Mouse (Mus musculus): ENCODE measurements around the gene Hsd11b2. TPM values are rescaled to one million over a fixed set of nuclear protein-coding genes. Genes with fewer than 3 reads are reported as not detected.

Hsd11b2 gene
- total and polyA plus RNA-seq, 2 experiments from 2014 or later, result 0.18 TPM; not detected in 1

DNA sequence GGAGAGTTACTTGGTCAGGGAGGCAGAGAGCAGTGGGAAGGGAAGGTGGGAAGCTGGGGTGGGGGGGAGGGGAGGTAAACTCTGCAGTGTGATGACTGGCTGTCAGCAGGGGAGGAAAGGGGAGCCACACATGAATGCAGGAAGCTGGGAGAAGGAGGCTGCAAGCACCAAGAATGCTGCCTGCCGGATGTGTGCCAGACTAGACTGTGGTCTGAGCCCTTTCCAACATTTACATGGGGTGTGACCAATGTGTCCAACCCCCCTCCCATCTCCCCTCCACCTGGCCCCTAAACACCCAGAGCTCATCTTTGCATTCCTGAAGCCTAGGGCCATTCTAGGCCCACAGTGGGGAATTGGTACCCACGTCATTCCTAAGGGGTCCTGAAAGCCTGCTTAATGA is 37.5 kb upstream of the Hsd11b2 start:
- no peak for DNase-seq (ENCODE audit: low spot score)
- WGBS, result 38% methylated on average over 2 of the region's 2 CpGs
- TF ChIP-seq CTCF (IDR thresholded peaks at IDR 0.05; ENCODE audit: low read depth), result no peak
- TF ChIP-seq EP300 (IDR thresholded peaks at IDR 0.05; ENCODE audit: low read depth), result no peak
- no peaks in the 10 kb centered on the region for H3K9me3 ChIP-seq (replicated peaks; ENCODE audit: control insufficient read depth, low read length)
- peaks cover 5% of the 10 kb centered on the region; the same call in 1 of the 2 replicates for H3K4me1 ChIP-seq (ENCODE audit: control insufficient read depth, insufficient read depth)
- no peaks in the 10 kb centered on the region for H3K27me3 ChIP-seq (ENCODE audit: control insufficient read depth, insufficient read depth, low read length)
- no peak overlapping the region for H3K9ac ChIP-seq (replicated peaks; ENCODE audit: low read depth, low read length)
- no peak overlapping the region for H3K27ac ChIP-seq (ENCODE audit: low read depth)
- H3K36me3 ChIP-seq (replicated peaks; ENCODE audit: control insufficient read depth, insufficient read depth, low read length), result peaks cover 20% of the 10 kb centered on the region
- H3K4me3 ChIP-seq (ENCODE audit: low read depth, low read length), result no peak overlapping the region
- no peak for ATAC-seq (ENCODE audit: insufficient read depth, low read depth)
- H3K4me2 ChIP-seq (ENCODE audit: low read depth, low read length), result no peak overlapping the region

DNA sequence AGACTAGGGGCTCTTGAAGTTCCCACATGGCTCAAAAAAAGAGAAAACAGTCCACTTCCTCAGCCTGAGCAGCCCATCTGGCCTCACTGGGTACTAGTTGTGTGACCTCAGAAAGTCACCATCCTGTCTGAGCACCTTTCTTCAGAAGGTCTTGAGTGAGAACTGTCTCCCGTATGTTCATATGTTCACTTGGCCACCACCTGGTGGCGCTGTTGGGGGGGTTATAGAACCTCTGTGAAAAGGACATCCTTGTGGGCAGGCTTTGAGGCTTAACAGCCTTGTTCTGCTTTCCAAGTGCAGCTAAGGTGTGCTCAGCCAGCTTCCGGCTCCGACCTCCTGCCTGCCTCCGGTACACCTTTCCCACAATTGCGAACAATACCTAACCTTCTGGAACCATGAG is 37.1 kb upstream of the Hsd11b2 start:
- TF ChIP-seq EP300 (IDR thresholded peaks at IDR 0.05; ENCODE audit: low read depth) (no peak), CTCF (IDR thresholded peaks at IDR 0.05; ENCODE audit: low read depth) (peak; percentile 56)
- Histone ChIP-seq H3K27ac (ENCODE audit: low read depth) (no peak overlapping the region), H3K9me3 (replicated peaks; ENCODE audit: control insufficient read depth, low read length) (no peaks in the 10 kb centered on the region), H3K4me3 (ENCODE audit: low read depth, low read length) (no peak overlapping the region), H3K4me1 (ENCODE audit: control insufficient read depth, insufficient read depth) (peaks cover 5% of the 10 kb centered on the region; the same call in 1 of the 2 replicates), H3K36me3 (replicated peaks; ENCODE audit: control insufficient read depth, insufficient read depth, low read length) (peaks cover 20% of the 10 kb centered on the region), H3K4me2 (ENCODE audit: low read depth, low read length) (no peak overlapping the region), H3K9ac (replicated peaks; ENCODE audit: low read depth, low read length) (no peak overlapping the region), H3K27me3 (ENCODE audit: control insufficient read depth, insufficient read depth, low read length) (no peaks in the 10 kb centered on the region)
- no peak for DNase-seq (ENCODE audit: low spot score)
- 75% methylated on average over 6 of the region's 6 CpGs for WGBS
- ATAC-seq (ENCODE audit: insufficient read depth, low read depth), result no peak

DNA sequence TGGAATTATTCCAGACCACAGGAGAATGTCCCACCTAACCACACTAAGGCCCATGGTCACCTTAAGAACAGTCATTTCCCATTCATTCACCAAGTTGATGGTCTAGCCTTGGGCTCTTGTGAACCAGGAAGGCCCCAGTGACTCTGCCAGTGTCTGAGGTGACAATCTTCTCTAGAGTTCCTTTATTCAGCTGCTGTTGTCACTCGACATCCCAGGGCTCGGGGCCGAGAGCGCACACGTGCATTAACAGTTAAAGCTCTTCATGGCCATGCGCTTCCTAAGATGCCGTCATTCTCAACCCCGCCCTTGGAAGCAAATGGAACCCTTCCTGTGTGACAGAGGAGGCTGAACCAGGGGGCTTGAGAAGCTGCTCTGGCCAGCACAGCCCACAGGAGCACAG is 36.4 kb upstream of the Hsd11b2 start:
- H3K36me3 ChIP-seq (replicated peaks; ENCODE audit: control insufficient read depth, insufficient read depth, low read length), result peaks cover 20% of the 10 kb centered on the region
- DNase-seq (ENCODE audit: low spot score), result no peak
- ATAC-seq (ENCODE audit: insufficient read depth, low read depth), result no peak
- no peaks in the 10 kb centered on the region for H3K9me3 ChIP-seq (replicated peaks; ENCODE audit: control insufficient read depth, low read length)
- H3K9ac ChIP-seq (replicated peaks; ENCODE audit: low read depth, low read length), result no peak overlapping the region
- no peaks in the 10 kb centered on the region for H3K27me3 ChIP-seq (ENCODE audit: control insufficient read depth, insufficient read depth, low read length)
- H3K27ac ChIP-seq (ENCODE audit: low read depth), result no peak overlapping the region
- H3K4me1 ChIP-seq (ENCODE audit: control insufficient read depth, insufficient read depth), result peaks cover 5% of the 10 kb centered on the region; the same call in 1 of the 2 replicates
- no peak overlapping the region for H3K4me3 ChIP-seq (ENCODE audit: low read depth, low read length)
- no peak overlapping the region for H3K4me2 ChIP-seq (ENCODE audit: low read depth, low read length)
- 83% methylated on average over 8 of the region's 8 CpGs for WGBS
- TF ChIP-seq CTCF (IDR thresholded peaks at IDR 0.05; ENCODE audit: low read depth) (no peak), EP300 (IDR thresholded peaks at IDR 0.05; ENCODE audit: low read depth) (no peak)

DNA sequence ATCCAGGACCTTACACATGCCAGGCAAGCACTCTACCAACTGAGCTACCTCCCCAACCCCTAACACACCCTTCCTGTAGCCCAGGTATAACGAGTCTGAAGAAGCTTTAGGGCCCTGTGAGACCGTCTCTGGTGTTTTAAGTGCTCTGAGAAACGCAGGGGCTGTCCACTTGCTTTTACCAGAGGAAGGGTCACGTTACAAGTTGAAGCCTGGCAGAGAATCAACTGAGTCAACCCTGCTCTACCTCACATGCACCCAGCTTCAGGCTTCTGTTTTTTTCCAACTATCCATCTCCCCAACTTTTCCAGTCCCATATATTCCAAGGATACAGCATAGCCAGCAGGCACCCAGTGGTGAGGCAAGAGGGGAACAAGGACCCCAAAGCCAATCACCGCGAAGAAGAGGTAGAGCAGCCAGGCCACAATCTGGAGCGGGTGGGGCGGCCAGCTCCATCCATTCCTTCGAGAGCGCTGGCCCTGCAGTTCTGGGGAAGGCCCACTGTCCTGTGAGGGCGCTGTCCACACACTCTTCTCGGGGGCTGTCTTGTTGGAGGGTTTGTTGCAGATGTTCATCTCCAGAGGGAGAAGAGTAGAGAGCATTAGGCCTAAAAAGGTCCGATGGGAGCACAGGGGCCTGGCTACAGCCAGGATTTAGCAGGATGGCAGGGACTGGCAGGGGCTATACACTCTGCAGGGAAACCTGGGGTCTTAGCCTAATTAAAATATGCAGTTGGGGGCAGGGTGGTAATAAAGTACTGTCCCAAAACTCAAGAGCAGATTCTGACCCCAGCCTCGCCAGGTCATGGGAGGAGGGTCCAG is 35.1 kb upstream of the Hsd11b2 start:
- no peak overlapping the region for H3K27ac ChIP-seq (ENCODE audit: low read depth)
- ATAC-seq (ENCODE audit: insufficient read depth, low read depth), result peak; percentile 77
- H3K9ac ChIP-seq (replicated peaks; ENCODE audit: low read depth, low read length), result no peak overlapping the region
- H3K27me3 ChIP-seq (ENCODE audit: control insufficient read depth, insufficient read depth, low read length), result no peaks in the 10 kb centered on the region
- H3K36me3 ChIP-seq (replicated peaks; ENCODE audit: control insufficient read depth, insufficient read depth, low read length), result peaks cover 20% of the 10 kb centered on the region
- H3K9me3 ChIP-seq (replicated peaks; ENCODE audit: control insufficient read depth, low read length), result no peaks in the 10 kb centered on the region
- no peak overlapping the region for H3K4me3 ChIP-seq (ENCODE audit: low read depth, low read length)
- TF ChIP-seq CTCF (IDR thresholded peaks at IDR 0.05; ENCODE audit: low read depth), result peak; percentile 70
- no peak for TF ChIP-seq EP300 (IDR thresholded peaks at IDR 0.05; ENCODE audit: low read depth)
- no peak overlapping the region for H3K4me2 ChIP-seq (ENCODE audit: low read depth, low read length)
- no peaks in the 10 kb centered on the region for H3K4me1 ChIP-seq (ENCODE audit: control insufficient read depth, insufficient read depth)
- 48% methylated on average over 14 of the region's 14 CpGs for WGBS
- DNase-seq (ENCODE audit: low spot score), result no peak

DNA sequence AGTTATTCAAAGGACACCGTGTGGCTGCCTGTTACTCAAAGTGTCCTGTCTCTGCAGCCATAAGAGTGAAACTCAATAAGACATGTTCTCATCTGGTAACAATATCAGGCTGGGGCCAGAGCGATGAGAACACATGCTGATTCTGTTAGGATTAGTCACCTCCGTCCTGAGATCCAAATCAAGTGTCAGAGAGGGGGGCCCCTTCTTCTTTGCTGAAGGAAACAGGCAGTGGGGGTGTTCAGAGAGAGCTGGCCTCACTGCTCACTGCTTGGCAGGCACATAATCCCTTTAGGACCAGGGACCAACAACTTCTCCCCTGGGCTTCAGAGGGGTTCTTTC is 34.6 kb upstream of the Hsd11b2 start:
- TF ChIP-seq EP300 (IDR thresholded peaks at IDR 0.05; ENCODE audit: low read depth) (no peak), CTCF (IDR thresholded peaks at IDR 0.05; ENCODE audit: low read depth) (no peak)
- no peaks in the 10 kb centered on the region for H3K27me3 ChIP-seq (ENCODE audit: control insufficient read depth, insufficient read depth, low read length)
- no peak overlapping the region for H3K4me2 ChIP-seq (ENCODE audit: low read depth, low read length)
- no peak overlapping the region for H3K9ac ChIP-seq (replicated peaks; ENCODE audit: low read depth, low read length)
- WGBS, result 54% methylated on average over 3 of the region's 3 CpGs
- H3K4me3 ChIP-seq (ENCODE audit: low read depth, low read length), result no peak overlapping the region
- ATAC-seq (ENCODE audit: insufficient read depth, low read depth) (no peak), DNase-seq (ENCODE audit: low spot score) (no peak)
- peaks cover 19% of the 10 kb centered on the region for H3K36me3 ChIP-seq (replicated peaks; ENCODE audit: control insufficient read depth, insufficient read depth, low read length)
- H3K27ac ChIP-seq (ENCODE audit: low read depth), result no peak overlapping the region
- H3K4me1 ChIP-seq (ENCODE audit: control insufficient read depth, insufficient read depth), result no peaks in the 10 kb centered on the region
- no peaks in the 10 kb centered on the region for H3K9me3 ChIP-seq (replicated peaks; ENCODE audit: control insufficient read depth, low read length)

DNA sequence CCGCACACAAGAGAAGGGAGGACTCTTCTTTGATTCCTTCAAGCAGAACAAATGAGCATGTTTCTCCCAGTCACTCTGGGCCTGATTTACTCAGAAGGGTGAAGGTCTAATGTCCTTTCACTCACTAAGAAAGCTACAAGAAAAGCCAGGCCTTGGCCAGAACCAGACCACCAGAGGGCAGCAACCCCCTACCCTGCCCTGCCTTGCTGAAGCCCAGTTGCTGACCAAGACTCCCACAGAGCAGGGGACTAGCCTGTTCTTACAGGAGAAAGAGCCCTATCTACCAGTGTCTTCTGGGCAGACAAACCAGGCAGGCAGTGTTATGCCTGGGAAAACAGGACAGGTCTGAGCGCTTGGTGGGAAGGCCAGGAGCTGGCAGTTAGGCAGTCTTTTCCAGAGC is 34.2 kb upstream of the Hsd11b2 start:
- H3K36me3 ChIP-seq (replicated peaks; ENCODE audit: control insufficient read depth, insufficient read depth, low read length), result peaks cover 16% of the 10 kb centered on the region
- H3K27me3 ChIP-seq (ENCODE audit: control insufficient read depth, insufficient read depth, low read length), result no peaks in the 10 kb centered on the region
- H3K4me3 ChIP-seq (ENCODE audit: low read depth, low read length), result no peak overlapping the region
- no peak for DNase-seq (ENCODE audit: low spot score)
- no peak overlapping the region for H3K27ac ChIP-seq (ENCODE audit: low read depth)
- 34% methylated on average over 2 of the region's 2 CpGs for WGBS
- no peaks in the 10 kb centered on the region for H3K9me3 ChIP-seq (replicated peaks; ENCODE audit: control insufficient read depth, low read length)
- no peak for ATAC-seq (ENCODE audit: insufficient read depth, low read depth)
- TF ChIP-seq CTCF (IDR thresholded peaks at IDR 0.05; ENCODE audit: low read depth) (peak; percentile 65), EP300 (IDR thresholded peaks at IDR 0.05; ENCODE audit: low read depth) (no peak)
- H3K9ac ChIP-seq (replicated peaks; ENCODE audit: low read depth, low read length), result no peak overlapping the region
- H3K4me2 ChIP-seq (ENCODE audit: low read depth, low read length), result no peak overlapping the region
- no peaks in the 10 kb centered on the region for H3K4me1 ChIP-seq (ENCODE audit: control insufficient read depth, insufficient read depth)
